Mouse (Mus musculus): Measurements from ENCODE around the gene Dnajc6. TPM values are rescaled to one million over a fixed set of nuclear protein-coding genes. Genes with fewer than 3 reads are reported as not detected.

Gene Dnajc6
- total RNA-seq, 1 experiment from 2014 or later = 4.6 TPM

DNA sequence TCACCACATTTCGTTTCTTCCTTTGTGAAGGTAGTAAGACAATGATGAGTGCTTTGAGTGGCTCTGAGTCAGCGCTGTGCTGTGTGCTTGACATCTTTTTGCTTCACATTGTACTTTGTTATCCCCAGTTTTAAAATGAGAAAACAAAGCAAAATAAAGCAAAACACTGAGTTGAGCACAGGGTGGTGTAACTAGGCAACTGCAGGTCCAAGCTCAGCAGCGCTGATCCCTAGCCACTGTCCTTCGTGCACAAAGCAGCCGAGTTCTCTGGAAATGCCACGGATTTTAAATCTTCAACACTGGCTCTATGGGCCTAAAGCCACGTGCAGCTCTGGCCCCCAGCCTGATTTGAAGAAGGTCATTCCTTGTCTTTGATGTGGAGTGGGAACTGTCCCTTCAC lies 72.6 kb downstream of the Dnajc6 start:
- no peak for DNase-seq

GRCm38 (mm10) chr4:101572142-101572541 lies 75.7 kb downstream of the Dnajc6 start:
- DNase-seq = no peak

DNA sequence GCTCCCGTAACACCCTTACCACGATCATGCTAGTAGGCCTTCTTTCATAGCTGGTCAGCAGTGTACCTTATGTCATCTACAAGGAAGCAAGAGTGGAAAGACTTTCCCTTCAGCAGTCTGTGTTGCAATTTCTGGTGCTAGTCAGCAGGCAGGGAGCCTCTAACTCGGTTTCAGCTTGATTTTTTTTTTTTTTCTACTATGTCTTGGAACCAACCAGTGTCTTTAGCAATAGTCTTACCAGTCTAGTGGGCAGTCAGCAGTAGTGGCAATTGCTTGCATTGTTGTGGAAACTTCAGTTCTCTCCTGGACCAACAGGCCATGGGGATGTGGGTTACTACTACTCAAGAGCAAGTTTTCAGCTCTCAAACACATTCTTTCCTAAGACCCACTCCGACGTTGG lies 78.9 kb downstream of the Dnajc6 start:
- DNase-seq = no peak

DNA sequence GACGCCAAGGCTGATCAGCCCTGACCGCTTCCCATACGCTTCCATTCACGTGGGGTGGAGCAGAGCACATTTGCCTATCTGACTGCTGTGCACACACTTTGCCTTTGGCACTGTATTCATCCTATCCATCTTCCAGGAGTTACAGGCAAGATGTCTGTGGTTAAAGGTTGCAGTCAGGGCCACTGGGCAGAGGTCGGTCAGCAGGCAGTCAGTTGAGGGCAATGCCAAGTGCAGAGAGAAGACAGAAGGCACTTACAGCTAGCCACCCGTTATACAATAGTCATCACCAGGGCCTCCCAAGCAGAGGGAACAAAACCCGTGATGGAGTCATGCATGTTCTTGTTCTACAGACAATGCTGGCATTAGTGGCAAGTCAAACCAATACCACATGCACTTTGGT lies 82.3 kb downstream of the Dnajc6 start:
- DNase-seq = no peak

DNA sequence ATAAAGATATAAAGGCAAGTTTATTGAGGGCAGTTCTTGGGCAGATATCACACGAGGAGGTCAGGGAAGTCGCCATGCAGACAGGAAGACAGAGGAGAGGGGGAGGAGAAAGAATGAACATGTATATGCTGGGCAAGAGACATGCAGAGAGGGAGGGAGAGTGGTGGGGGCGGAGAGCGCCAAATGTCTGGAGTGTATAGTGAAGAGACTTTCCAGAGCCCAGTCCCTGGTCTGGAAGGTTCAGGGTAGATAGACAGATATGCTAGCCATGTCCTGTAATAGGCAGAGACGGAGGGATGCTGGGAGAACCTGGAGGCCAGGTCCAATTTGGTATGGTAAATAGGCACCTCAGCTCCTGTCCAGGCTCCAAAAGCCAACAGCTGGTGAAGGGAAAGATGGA lies 83.1 kb downstream of the Dnajc6 start:
- no peak for DNase-seq

DNA sequence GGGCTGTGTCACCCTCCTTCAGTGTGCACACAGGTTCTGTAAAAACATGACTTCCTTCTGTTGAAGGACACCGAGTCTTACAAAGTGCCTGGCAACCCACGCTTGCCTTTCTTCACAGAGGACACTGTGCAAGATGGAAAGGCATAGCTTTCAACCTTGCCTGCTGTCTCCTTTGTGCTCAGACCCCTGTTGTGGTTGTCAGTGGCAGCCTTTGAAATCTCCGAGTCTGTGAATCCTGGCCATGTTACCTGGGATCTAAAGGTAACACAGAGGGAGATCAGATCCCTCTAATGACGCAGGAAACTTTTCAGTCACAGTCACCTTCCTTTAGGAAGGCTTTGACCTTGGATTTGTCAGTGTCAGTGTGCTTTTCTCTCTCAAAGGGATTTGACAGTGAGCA lies 84.7 kb downstream of the Dnajc6 start:
- DNase-seq = no peak

- DNase-seq = no peak
These were observed 86.4 kb downstream of the Dnajc6 start for GRCm38 (mm10) chr4:101582882-101583281.

- DNase-seq = no peak
These were observed 88.3 kb downstream of the Dnajc6 start for GRCm38 (mm10) chr4:101584524-101585454.

GRCm38 (mm10) chr4:101585455-101586184 lies 89.2 kb downstream of the Dnajc6 start:
- DNase-seq = no peak

DNA sequence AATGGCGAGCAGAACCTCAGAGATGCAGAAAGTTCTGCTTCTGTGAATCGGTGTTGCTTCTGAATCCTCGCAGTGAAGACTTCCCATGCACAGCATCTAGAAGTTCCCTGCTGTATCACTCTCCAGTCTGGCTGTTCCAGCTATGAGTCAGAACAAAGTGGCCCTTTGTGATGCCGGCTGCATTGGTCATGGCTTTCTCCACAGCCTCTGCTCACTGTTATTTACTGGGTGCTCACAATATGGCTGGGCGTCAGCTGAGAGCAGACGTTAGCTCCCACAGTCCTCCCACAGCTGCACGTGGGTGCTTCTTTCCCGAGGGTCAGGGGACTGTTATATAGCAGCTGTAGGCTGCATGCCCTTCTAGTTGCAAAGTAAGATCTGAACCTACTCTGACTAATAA lies 92.5 kb downstream of the Dnajc6 start:
- DNase-seq = no peak

DNA sequence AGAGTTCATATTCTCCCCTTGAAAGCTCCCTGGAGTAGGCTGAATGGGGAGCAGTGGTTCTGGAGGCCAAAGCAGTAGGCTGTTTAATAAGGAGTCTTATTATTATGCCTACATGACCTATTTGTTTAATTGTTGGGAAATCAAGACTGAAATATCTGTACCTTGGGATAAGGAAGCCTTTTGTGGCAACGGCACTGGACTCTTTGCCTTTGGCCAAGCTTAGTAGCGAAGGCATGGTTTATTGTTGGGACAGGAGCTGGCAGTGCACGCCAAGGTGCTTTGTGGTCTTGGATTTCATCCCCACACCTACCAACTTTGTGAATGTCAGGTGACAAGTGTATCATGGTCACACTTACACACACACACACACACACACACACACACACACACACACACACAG lies 93.3 kb downstream of the Dnajc6 start:
- DNase-seq = no peak

- no peak for DNase-seq
These were observed 95.0 kb downstream of the Dnajc6 start for GRCm38 (mm10) chr4:101591400-101591799.

DNA sequence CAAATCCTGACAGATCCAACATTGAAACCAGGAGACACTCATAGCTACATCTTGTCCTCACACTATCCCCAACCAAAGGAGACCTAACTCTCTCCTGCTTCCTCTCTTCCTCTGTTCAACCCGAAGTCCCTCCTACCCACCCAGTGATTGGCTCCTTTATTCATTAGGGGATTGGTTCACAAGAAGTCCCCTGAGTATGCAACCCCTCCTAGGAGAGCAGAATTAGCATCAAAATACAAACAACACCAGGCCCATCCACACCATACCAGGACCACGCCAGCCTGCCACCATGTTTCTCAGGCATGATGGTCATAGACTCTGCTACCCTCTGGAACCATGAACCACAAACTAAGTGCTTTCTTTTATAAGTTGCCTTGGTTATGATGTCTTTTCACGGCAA lies 96.0 kb downstream of the Dnajc6 start:
- no peak for DNase-seq

GRCm38 (mm10) chr4:101601758-101602157 lies 105.3 kb downstream of the Dnajc6 start:
- DNase-seq = no peak

DNA sequence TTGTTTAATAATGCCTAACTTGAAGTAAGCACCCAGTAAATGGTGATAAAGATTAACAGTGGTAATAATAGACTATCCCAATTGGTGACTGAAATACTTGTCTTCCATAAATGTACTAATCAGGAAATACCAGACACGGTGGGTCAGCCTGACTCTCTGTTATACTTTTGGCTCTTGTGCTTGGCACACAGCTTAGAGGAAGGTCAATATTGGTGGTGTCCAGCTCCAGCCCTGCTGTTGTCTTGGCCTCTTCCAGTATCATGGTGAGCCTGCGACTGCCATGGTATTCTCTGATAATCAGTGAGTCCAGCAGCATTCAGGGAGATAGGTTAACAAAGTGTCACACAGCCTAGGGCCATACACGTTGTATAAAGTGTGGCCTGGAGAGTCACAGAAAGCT lies 107.2 kb downstream of the Dnajc6 start:
- DNase-seq = no peak

DNA sequence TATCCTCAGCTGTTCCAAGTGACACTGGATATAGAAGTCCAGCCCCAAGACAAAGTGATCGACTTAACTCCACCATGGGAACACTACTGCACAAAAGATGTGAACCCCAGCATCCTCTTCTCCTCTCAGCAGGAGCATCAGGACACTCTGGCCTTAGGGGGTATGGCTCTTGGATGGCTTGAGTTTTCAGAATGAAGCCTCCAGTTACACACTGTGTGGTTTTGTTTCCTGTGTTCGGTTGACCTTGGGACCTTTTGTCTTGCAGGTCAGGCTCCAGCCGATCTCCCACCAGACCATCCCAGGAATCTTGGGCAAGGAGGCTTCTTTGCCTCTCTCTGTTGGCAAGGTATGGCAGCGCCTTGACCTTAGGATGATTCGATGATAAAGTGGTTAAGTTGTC lies 120.1 kb downstream of the Dnajc6 start:
- no peak for DNase-seq

GRCm38 (mm10) chr4:101617742-101618141 lies 121.3 kb downstream of the Dnajc6 start:
- DNase-seq = no peak

DNA sequence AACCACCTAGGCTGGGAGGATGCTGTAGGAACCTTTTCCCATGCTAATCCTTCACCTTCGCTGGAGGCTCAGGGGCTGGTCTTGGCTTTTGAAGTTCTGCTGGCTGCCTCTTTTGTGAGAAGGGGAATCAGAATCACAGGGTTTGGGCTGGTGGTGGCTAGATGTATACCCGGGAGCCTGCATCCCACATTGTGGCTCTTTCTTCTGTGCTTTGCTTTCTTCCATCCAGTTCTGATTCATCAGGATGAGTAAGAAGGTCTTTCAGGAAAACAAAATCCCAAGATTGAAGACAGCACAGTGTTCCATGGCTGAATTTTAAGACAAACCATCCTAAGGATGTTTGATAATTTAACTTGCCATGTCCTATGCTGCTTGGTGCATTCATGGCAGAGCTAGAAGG lies 123.8 kb downstream of the Dnajc6 start:
- DNase-seq = no peak

DNA sequence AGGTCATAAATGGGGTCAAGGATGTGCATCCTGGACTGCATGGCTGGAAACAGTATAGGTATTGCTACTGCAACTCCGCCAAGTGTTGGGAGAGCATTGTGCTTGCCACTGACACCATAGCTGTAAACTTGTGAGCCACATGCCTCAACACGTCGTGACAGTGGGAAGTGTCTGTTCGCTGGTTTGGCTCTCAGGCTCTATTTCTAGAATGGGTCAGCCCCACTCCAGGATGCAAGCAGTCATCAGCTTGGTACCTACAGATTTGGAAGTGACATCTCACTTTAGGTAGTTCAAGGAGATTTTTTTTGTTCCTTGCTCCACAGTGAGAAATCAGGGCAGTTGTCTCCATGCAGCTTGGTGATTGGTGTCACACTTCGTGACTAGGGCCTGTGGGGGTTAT lies 124.8 kb downstream of the Dnajc6 start:
- no peak for DNase-seq

- no peak for DNase-seq
These were observed 128.8 kb downstream of the Dnajc6 start for GRCm38 (mm10) chr4:101625278-101625677.

- no peak for DNase-seq
These were observed 139.1 kb downstream of the Dnajc6 start for GRCm38 (mm10) chr4:101635596-101635995.

- no peak for DNase-seq
These were observed 141.0 kb downstream of the Dnajc6 start for GRCm38 (mm10) chr4:101637472-101637871.

- no peak for DNase-seq
These were observed 144.2 kb downstream of the Dnajc6 start for GRCm38 (mm10) chr4:101640631-101641030.

DNA sequence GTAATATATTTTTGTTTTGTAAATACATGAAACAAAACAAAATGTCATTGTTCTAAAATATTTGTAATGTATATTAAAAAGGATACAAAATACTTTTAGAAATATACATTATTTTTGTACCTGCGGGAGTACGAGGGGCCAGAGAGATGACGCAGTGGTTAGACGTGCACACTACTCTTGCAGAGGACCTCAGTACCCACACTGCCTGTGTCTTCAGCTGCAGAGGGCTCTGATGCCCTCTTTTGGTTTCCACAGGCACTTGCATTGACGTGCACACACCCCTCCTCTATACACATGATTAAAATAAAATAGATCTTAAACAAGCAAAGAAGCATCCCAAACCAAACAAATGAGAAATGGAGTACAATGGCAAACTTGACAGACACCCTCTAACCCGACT lies 146.3 kb downstream of the Dnajc6 start:
- no peak for DNase-seq

Measured in adrenal gland, postnatal 25 days (tissue).